ENCODE assay signal across 9 mouse cellular contexts in the genomic region with DNA sequence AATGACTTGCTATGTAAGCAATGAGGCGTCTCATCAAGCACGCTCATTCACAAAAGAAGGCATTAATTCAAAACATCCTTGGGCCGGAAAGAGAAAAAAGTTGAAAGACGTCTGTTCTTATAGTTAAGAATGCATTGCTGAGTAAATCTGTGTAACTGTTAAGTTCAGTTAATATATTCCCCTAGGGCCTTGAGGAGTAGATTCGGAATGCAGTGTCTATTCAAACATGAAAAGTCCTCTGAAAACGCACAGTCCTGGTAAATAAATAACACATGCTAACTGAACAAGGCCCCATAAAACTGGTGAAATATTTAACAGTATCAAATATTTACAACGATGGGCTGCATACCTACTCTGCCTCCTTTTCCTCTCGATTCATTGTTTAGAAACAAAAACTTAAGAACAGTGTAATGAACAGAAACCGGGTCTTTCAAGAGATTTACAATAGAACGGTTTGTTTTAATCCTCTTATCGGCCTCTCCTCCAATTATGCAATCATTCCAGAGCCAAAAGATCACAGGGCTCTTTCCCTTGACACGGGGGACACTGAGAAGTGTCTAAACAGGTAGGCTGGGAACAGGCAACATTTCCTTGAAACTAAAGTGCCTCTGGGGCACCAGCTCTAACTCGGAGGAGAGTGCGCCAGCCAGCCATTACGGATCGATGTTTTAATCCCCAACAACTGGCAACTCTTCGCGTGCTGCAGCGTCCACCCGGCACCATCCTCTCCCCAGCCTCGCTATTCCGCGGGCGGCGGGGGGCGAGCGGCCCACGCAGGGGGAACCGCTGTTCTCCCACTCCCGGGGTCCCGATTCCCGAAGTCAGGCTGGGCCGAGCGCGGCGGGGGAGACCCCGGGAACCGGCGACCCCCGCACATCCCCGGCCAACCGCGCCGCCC. TPM values are rescaled to one million over a fixed set of nuclear protein-coding genes. Genes with fewer than 3 reads are reported as not detected.
A peak's percentile ranks its signal among the peaks of the same experiment; 100 is the strongest.
DNase-seq lines count a peak whose midpoint lies in the region; ATAC-seq and TF ChIP-seq lines count a peak whose summit lies in the region.
"Had no signal": no experiment of that assay in that cellular context is flagged by ENCODE, and none has a peak within 500 bp of the region (broad histone marks: within the 10 kb centered on the region; RNA-seq: fewer than 3 reads in every experiment).

No protein-coding gene starts in this region.

- H3K27me3 ChIP-seq in embryonic facial prominence, embryonic 13.5 days, result no peaks in the 10 kb centered on the region
- no peaks in the 10 kb centered on the region for H3K27me3 ChIP-seq in hindbrain, postnatal 0 days (ENCODE audit: insufficient read depth, low read length)
- no peaks in the 10 kb centered on the region for H3K27me3 ChIP-seq in liver, embryonic 13.5 days
- no peaks in the 10 kb centered on the region for H3K27me3 ChIP-seq in neural tube, embryonic 12.5 days (replicated peaks)

- H3K36me3 ChIP-seq in embryonic facial prominence, embryonic 13.5 days, result no peaks in the 10 kb centered on the region
- no peaks in the 10 kb centered on the region for H3K36me3 ChIP-seq in hindbrain, postnatal 0 days (ENCODE audit: insufficient read depth, low read length)
- H3K36me3 ChIP-seq in liver, embryonic 13.5 days, result no peaks in the 10 kb centered on the region
- H3K36me3 ChIP-seq in neural tube, embryonic 12.5 days, result no peaks in the 10 kb centered on the region

- peak overlapping the region; percentile 84 for H3K9ac ChIP-seq in embryonic facial prominence, embryonic 13.5 days
- H3K9ac ChIP-seq in hindbrain, postnatal 0 days (replicated peaks; ENCODE audit: low read length), result peak overlapping the region; percentile 66
- H3K9ac ChIP-seq in liver, embryonic 13.5 days, result peak overlapping the region; percentile 91
- H3K9ac ChIP-seq in neural tube, embryonic 12.5 days, result peak overlapping the region; percentile 90

- peak overlapping the region; percentile 77 for H3K4me2 ChIP-seq in embryonic facial prominence, embryonic 13.5 days
- H3K4me2 ChIP-seq in hindbrain, postnatal 0 days (ENCODE audit: low read depth, low read length), result peak overlapping the region; percentile 78
- peak overlapping the region; percentile 99 for H3K4me2 ChIP-seq in liver, embryonic 13.5 days
- peak overlapping the region; percentile 74 for H3K4me2 ChIP-seq in neural tube, embryonic 12.5 days (replicated peaks)

- H3K9me3 ChIP-seq in embryonic facial prominence, embryonic 13.5 days, result peaks cover 5% of the 10 kb centered on the region
- H3K9me3 ChIP-seq in hindbrain, postnatal 0 days (ENCODE audit: low read length), result no peaks in the 10 kb centered on the region
- no peaks in the 10 kb centered on the region for H3K9me3 ChIP-seq in liver, embryonic 13.5 days (replicated peaks)
- no peaks in the 10 kb centered on the region for H3K9me3 ChIP-seq in neural tube, embryonic 12.5 days

- DNase-seq in left cerebral cortex, adult 18-20 months (ENCODE audit: low spot score in 2 of 2), result peak; percentile 12 to 27
- DNase-seq in left cerebral cortex, adult 9 months (ENCODE audit: low spot score in 2 of 2), result no peak
- DNase-seq in adrenal gland, adult 18-20 months (ENCODE audit: low spot score in 2 of 2), result peak; percentile 38 to 58
- DNase-seq in hindbrain, postnatal 0 days (ENCODE audit: low spot score), result peak; percentile 38
- DNase-seq in liver, embryonic 13.5 days, result no peak
- DNase-seq in yolk sac, embryonic 10.5 days (ENCODE audit: low spot score), result peak; percentile 51

- TF ChIP-seq CTCF in hindbrain, postnatal 0 days (IDR thresholded peaks at IDR 0.05; ENCODE audit: low read depth), result no peak

- ATAC-seq in embryonic facial prominence, embryonic 13.5 days (ENCODE audit: insufficient number of reproducible peaks, insufficient read depth, low FRiP score, low TSS enrichment, low read depth), result no peak
- peak; percentile 7 for ATAC-seq in hindbrain, postnatal 0 days
- peak; percentile 2; the same call in 1 of the 2 replicates for ATAC-seq in liver, embryonic 13.5 days (ENCODE audit: low read depth)
- ATAC-seq in neural tube, embryonic 12.5 days (ENCODE audit: low FRiP score, low read depth), result no peak; the same call in 1 of the 2 replicates

- H3K4me1 ChIP-seq in embryonic facial prominence, embryonic 13.5 days, result peaks cover 25% of the 10 kb centered on the region
- peaks cover 3% of the 10 kb centered on the region; the same call in 1 of the 2 replicates for H3K4me1 ChIP-seq in hindbrain, postnatal 0 days (ENCODE audit: insufficient read depth, low read length)
- H3K4me1 ChIP-seq in liver, embryonic 13.5 days (replicated peaks), result peaks cover 31% of the 10 kb centered on the region
- peaks cover 11% of the 10 kb centered on the region; the same call in 1 of the 2 replicates for H3K4me1 ChIP-seq in neural tube, embryonic 12.5 days

- WGBS in embryonic facial prominence, embryonic 13.5 days, result under 1% methylated on average over 44 of the region's 44 CpGs
- WGBS in hindbrain, postnatal 0 days, result 1% methylated on average over 44 of the region's 44 CpGs
- 7% methylated on average over 44 of the region's 44 CpGs for WGBS in liver, embryonic 13.5 days (ENCODE audit: insufficient replicate concordance)
- WGBS in neural tube, embryonic 12.5 days, result under 1% methylated on average over 44 of the region's 44 CpGs

- peak overlapping the region; percentile 85 for H3K27ac ChIP-seq in embryonic facial prominence, embryonic 13.5 days
- peak overlapping the region; percentile 81 for H3K27ac ChIP-seq in hindbrain, postnatal 0 days
- H3K27ac ChIP-seq in liver, embryonic 13.5 days, result peak overlapping the region; percentile 85
- H3K27ac ChIP-seq in neural tube, embryonic 12.5 days, result peak overlapping the region; percentile 88; the same call in 1 of the 2 replicates

- peak overlapping the region; percentile 77 for H3K4me3 ChIP-seq in embryonic facial prominence, embryonic 13.5 days
- peak overlapping the region; percentile 85 for H3K4me3 ChIP-seq in hindbrain, postnatal 0 days (ENCODE audit: low read length)
- peak overlapping the region; percentile 84 for H3K4me3 ChIP-seq in liver, embryonic 13.5 days (replicated peaks)
- peak overlapping the region; percentile 84 for H3K4me3 ChIP-seq in neural tube, embryonic 12.5 days

RNA-seq across cellular contexts. Expression of a gene that starts 1.2 kb away (rescaled TPM):
- total RNA-seq in left cerebral cortex, adult 18-20 months (2021), result 10 to 100 TPM; 43.3 to 44.8 TPM
- 10 to 100 TPM; 43.4 to 45.6 TPM for total RNA-seq in adrenal gland, adult 18-20 months (2021)
- 33.0 and 38.2 TPM in 2 replicates for polyA plus RNA-seq in embryonic facial prominence, embryonic 13.5 days (2015; fragmentation: Nextera tagmentation; extraction: Ambion mirVana)
- 130 and 134 TPM in 2 replicates for total RNA-seq in hindbrain, postnatal 0 days (2014; rRNA removed)
- polyA plus RNA-seq in hindbrain, postnatal 0 days (2015; fragmentation: Nextera tagmentation; extraction: Ambion mirVana), result 38.7 and 39.9 TPM in 2 replicates
- 9.8 and 11.0 TPM in 2 replicates for polyA plus RNA-seq in liver, embryonic 13.5 days (2015; fragmentation: Nextera tagmentation; extraction: Ambion mirVana)
- polyA plus RNA-seq in neural tube, embryonic 12.5 days (2016; fragmentation: Nextera tagmentation; extraction: Ambion mirVana), result 47.1 and 47.9 TPM in 2 replicates

RNA-seq across cellular contexts. Expression of a gene that starts 23.0 kb away (rescaled TPM):
- total RNA-seq in left cerebral cortex, adult 18-20 months (2021), result not detected
- total RNA-seq in adrenal gland, adult 18-20 months (2021), result not detected
- not detected in 2 replicates for polyA plus RNA-seq in embryonic facial prominence, embryonic 13.5 days (2015; fragmentation: Nextera tagmentation; extraction: Ambion mirVana)
- total RNA-seq in hindbrain, postnatal 0 days (2014; rRNA removed), result not detected in 2 replicates
- polyA plus RNA-seq in hindbrain, postnatal 0 days (2015; fragmentation: Nextera tagmentation; extraction: Ambion mirVana), result not detected in 2 replicates
- not detected in 2 replicates for polyA plus RNA-seq in liver, embryonic 13.5 days (2015; fragmentation: Nextera tagmentation; extraction: Ambion mirVana)
- not detected in 2 replicates for polyA plus RNA-seq in neural tube, embryonic 12.5 days (2016; fragmentation: Nextera tagmentation; extraction: Ambion mirVana)
- total RNA-seq: neutrophil, adult 5-6 weeks had no signal

RNA-seq across cellular contexts. Expression of a gene that starts 36.8 kb away (rescaled TPM):
- total RNA-seq in left cerebral cortex, adult 18-20 months (2021), result under 1 TPM; 0.19 to 0.26 TPM
- under 1 TPM; 0.20 to 0.29 TPM for total RNA-seq in adrenal gland, adult 18-20 months (2021)
- 0.21 and 0.22 TPM in 2 replicates for polyA plus RNA-seq in embryonic facial prominence, embryonic 13.5 days (2015; fragmentation: Nextera tagmentation; extraction: Ambion mirVana)
- 0.05 TPM in 1 of 2 replicates, not detected in the other for total RNA-seq in hindbrain, postnatal 0 days (2014; rRNA removed)
- 0.15 and 0.23 TPM in 2 replicates for polyA plus RNA-seq in hindbrain, postnatal 0 days (2015; fragmentation: Nextera tagmentation; extraction: Ambion mirVana)
- 0.03 TPM in 1 of 2 replicates, not detected in the other for polyA plus RNA-seq in liver, embryonic 13.5 days (2015; fragmentation: Nextera tagmentation; extraction: Ambion mirVana)
- 0.09 and 0.28 TPM in 2 replicates for polyA plus RNA-seq in neural tube, embryonic 12.5 days (2016; fragmentation: Nextera tagmentation; extraction: Ambion mirVana)
- total RNA-seq: neutrophil, adult 5-6 weeks had no signal

RNA-seq across cellular contexts. Expression of a gene that starts 52.6 kb away (rescaled TPM):
- total RNA-seq in left cerebral cortex, adult 18-20 months (2021), result under 1 TPM; 0.14 TPM
- not detected for total RNA-seq in adrenal gland, adult 18-20 months (2021)
- polyA plus RNA-seq in embryonic facial prominence, embryonic 13.5 days (2015; fragmentation: Nextera tagmentation; extraction: Ambion mirVana), result 0.22 and 0.47 TPM in 2 replicates
- not detected in 2 replicates for total RNA-seq in hindbrain, postnatal 0 days (2014; rRNA removed)
- polyA plus RNA-seq in hindbrain, postnatal 0 days (2015; fragmentation: Nextera tagmentation; extraction: Ambion mirVana), result 0.04 and 0.08 TPM in 2 replicates
- polyA plus RNA-seq in liver, embryonic 13.5 days (2015; fragmentation: Nextera tagmentation; extraction: Ambion mirVana), result 0.07 TPM in 1 of 2 replicates, not detected in the other
- polyA plus RNA-seq in neural tube, embryonic 12.5 days (2016; fragmentation: Nextera tagmentation; extraction: Ambion mirVana), result 0.28 and 0.65 TPM in 2 replicates

Comparison
In these comparisons a context has a peak if more than half of its experiments do, and no peak if none do; other contexts are left out.
1. DNase-seq: peak in left cerebral cortex, adult 18-20 months (2 of 2), adrenal gland, adult 18-20 months (2 of 2), hindbrain, postnatal 0 days (single experiment) and yolk sac, embryonic 10.5 days (single experiment); none in left cerebral cortex, adult 9 months (0 of 2) and liver, embryonic 13.5 days (single experiment).
2. ATAC-seq: peak in hindbrain, postnatal 0 days (single experiment) and liver, embryonic 13.5 days (single experiment); none in embryonic facial prominence, embryonic 13.5 days (single experiment) and neural tube, embryonic 12.5 days (single experiment).
3. Peak in every context shown above with its lines, with median percentiles within 50 percentile points of each other: H3K27ac ChIP-seq, H3K4me2 ChIP-seq, H3K4me3 ChIP-seq and H3K9ac ChIP-seq.